Mouse (Mus musculus) small intestine, adult 2 months (tissue): ENCODE data around the gene Rims3. TPM values are rescaled to one million over a fixed set of nuclear protein-coding genes. Genes with fewer than 3 reads are reported as not detected.
A peak's percentile ranks its signal among the peaks of the same experiment; 100 is the strongest.

Experiments
- H3K27ac ChIP-seq: fragments of 200-500 bp; 2 replicates; pipeline ENCODE4 v1.5.1; 2012; ENCODE audit warnings: low read depth, low read length, control low read depth, inconsistent platforms; ENCODE audit not compliant: insufficient read depth
- H3K27me3 ChIP-seq: fragments of 200-500 bp; 2 replicates; pipeline ENCODE4 v1.6.1; 2012; ENCODE audit warnings: mild to moderate bottlenecking, moderate library complexity, low read length, inconsistent platforms; ENCODE audit not compliant: control insufficient read depth, insufficient read depth
- H3K36me3 ChIP-seq: fragments of 200-500 bp; 2 replicates; pipeline ENCODE4 v1.6.1; 2012; ENCODE audit warnings: mild to moderate bottlenecking, low read length, control low read depth, inconsistent platforms; ENCODE audit not compliant: control insufficient read depth, insufficient read depth
- H3K4me1 ChIP-seq: fragments of 200-500 bp; 2 replicates; pipeline ENCODE4 v1.6.1; 2012; ENCODE audit warnings: low read length, inconsistent platforms, mixed read lengths; ENCODE audit not compliant: control insufficient read depth, insufficient read depth, insufficient read length
- H3K4me3 ChIP-seq: fragments of 200-500 bp; 2 replicates; pipeline ENCODE4 v1.5.1; 2012; ENCODE audit warnings: low read depth, mild to moderate bottlenecking, control low read depth, inconsistent platforms, low read length, moderate library complexity
- CTCF ChIP-seq: fragments of 200-500 bp; IDR thresholded peaks from 2 replicates; pipeline ENCODE4 v1.5.1; 2012; ENCODE audit warnings: low read depth, mild to moderate bottlenecking, control low read depth, inconsistent platforms, low read length, moderate library complexity, mixed read lengths; ENCODE audit not compliant: insufficient replicate concordance, insufficient read length; ENCODE audit errors: extremely low read depth
- POLR2A ChIP-seq: fragments of 200-500 bp; IDR thresholded peaks from 2 replicates; pipeline ENCODE4 v1.6.1; 2012; ENCODE audit warnings: low read depth, mild to moderate bottlenecking, control low read depth, inconsistent platforms, low read length, moderate library complexity
- WGBS: fragments of 180-500 bp; shearing (Covaris S2); methylation state at CpG from one replicate; pipeline ENCODE4 v1.1.7; 2018; 5-methylcytosine and 5-hydroxymethylcytosine counted together
- polyA plus RNA-seq: library from polyadenylated mRNA; depleted of rRNA; stranded (reverse); fragments of >200 nt; gene quantifications from 2 replicates; pipeline ENCODE4 v1.2.3, GENCODE M21; 2012

Gene Rims3
- polyA plus RNA-seq, 1 experiment = 0.51 TPM

DNA sequence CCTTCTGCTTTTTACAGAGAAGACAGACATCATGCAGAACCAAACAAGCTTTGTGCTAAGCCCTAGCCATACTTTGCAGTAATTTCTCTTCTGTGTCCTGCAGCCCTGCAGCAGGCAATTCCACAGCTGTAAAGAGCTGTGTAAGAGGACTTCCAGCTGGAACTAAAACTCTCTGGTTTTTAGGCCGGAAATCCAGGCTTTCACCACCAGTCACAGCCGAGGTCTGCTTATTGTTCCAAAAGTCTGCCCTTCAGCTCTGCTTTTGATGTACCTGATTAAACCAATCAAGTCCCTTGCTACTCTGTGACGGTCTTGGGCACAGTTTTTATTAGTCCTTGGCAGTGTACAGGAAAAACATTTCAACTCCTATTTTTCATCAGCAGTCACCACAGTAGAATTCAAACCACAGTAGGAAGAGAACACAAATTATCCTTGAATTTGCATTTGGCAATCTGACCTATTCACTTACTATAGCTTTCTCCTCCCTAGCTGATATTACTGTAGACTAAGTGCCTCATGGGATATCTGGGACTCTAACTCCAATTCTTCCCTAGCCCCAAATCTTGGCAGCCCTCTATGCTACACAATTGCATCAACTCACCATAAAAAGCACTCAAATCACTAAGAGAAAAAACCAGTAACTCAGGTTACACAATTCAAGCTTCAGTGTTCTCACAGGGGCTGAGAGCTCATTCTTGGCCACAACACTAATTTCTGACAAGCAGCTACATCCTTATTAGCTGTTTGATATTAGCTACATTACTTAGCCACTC, 37.4 kb upstream of the Rims3 start:
- 31% methylated on average over 3 of the region's 3 CpGs for WGBS
- TF ChIP-seq CTCF (no peak), POLR2A (no peak)
- H3K36me3 ChIP-seq = no peaks in the 10 kb centered on the region
- H3K27me3 ChIP-seq = no peaks in the 10 kb centered on the region
- peaks cover 6% of the 10 kb centered on the region for H3K4me1 ChIP-seq
- no peak overlapping the region for H3K4me3 ChIP-seq
- no peak overlapping the region for H3K27ac ChIP-seq

DNA sequence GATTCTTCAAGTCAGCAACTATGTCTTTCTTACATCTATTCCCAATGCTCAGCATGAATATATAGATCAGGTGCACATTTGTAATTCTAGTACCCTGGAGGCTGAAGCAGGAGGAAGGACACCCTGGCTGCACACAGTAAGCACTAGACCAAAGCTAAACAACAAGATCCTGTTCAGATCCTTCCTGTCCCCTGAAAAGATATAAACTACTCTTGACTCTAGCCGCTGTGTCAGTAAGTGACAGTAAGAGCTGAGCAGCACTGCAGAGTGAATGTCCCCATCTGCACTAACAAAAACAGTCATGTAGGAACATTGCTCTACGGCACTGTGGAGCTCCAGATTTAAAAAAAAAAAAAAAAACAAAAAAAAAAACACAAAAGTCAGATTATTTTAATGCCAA, 36.7 kb upstream of the Rims3 start:
- no peak overlapping the region for H3K4me3 ChIP-seq
- peaks cover 6% of the 10 kb centered on the region for H3K4me1 ChIP-seq
- TF ChIP-seq CTCF (no peak), POLR2A (no peak)
- WGBS = 77% methylated on average over 2 of the region's 2 CpGs
- H3K36me3 ChIP-seq = no peaks in the 10 kb centered on the region
- no peak overlapping the region for H3K27ac ChIP-seq
- no peaks in the 10 kb centered on the region for H3K27me3 ChIP-seq

DNA sequence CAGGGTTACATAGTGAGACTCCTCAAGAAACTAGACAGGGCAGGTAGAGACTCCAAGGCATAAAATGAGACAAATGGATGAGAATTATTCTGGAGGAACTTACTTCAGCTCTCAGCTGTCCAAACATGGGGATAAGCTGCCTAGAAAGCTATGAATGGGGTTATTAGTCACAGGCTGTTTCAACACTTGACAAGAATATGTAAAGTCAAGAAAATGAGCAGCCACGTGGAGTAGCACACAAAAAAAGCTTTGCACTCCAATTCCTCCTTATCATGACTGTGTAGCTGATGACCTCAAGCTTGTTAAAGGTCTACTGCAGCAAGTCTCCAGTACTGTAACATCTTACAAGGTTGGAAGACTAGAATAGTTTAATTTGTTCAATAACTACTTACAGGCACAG, 35.3 kb upstream of the Rims3 start:
- H3K27me3 ChIP-seq = no peaks in the 10 kb centered on the region
- WGBS = 27% methylated on average over 1 of the region's 1 CpGs

DNA sequence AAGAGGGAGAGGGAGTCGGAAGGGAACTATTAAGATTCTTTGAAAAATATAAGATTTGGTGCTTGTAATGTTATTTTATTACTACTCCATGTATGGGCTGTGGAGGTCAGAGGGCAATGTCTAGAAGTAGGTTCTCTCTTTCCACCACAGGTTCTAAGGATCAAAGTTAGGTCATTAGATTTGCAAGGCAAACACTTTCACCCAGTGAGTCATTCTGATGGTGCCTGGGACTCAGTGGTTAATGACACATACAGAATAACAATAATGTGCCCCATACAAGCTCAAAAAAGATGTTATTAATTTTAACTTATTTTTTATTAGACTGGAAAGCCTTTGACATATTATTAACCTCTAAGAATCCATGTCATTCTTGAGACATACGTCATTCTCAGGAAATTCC, 34.7 kb upstream of the Rims3 start:
- no peaks in the 10 kb centered on the region for H3K27me3 ChIP-seq
- H3K4me1 ChIP-seq = peaks cover 12% of the 10 kb centered on the region
- TF ChIP-seq POLR2A (no peak), CTCF (no peak)
- WGBS = 80% methylated on average over 2 of the region's 2 CpGs
- H3K4me3 ChIP-seq = no peak overlapping the region
- H3K36me3 ChIP-seq = no peaks in the 10 kb centered on the region
- H3K27ac ChIP-seq = peak overlapping the region; percentile 28; the same call in 1 of the 2 replicates

More for the DNA sequence above, 35.3 kb upstream of the Rims3 start:
- H3K27ac ChIP-seq = peak overlapping the region; percentile 28
- H3K4me3 ChIP-seq = no peak overlapping the region
- no peak for TF ChIP-seq POLR2A
- no peak for TF ChIP-seq CTCF
- H3K36me3 ChIP-seq = no peaks in the 10 kb centered on the region
- H3K4me1 ChIP-seq = peaks cover 12% of the 10 kb centered on the region

DNA sequence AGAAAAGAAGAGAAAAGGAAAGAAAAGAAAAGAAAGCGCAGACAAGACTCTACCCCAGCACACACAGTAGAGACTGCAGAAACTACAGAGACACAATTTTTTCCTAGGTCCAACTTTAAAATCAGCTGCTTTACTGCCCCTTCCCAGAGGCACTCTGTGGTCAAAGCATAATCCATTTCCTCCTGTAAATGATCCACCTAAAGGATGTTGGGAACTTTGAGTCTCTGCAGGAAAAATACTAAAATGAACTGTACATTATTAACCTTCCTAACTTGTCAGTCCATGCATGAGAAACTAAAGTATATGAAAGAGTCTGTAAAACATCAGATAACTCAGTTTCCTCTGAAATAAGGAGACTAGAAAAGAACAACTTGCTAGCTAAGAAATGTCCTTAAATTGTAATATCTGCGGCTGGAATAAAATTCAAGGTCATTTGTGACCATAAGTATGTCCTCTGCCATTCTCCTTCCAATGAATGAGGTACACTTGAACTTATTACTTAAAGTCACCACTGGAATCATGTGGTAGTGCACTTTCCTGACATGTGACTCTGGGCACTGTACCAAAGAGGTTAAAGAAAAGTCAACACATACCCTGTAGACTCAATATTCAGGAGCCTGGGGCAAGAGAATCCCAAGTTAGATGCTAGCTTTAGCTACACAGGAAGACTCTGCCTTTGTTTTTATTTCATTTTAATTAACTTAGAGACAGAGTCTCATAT, 32.3 kb upstream of the Rims3 start:
- peaks cover 12% of the 10 kb centered on the region for H3K4me1 ChIP-seq
- 89% methylated on average over 2 of the region's 2 CpGs for WGBS
- no peak overlapping the region for H3K27ac ChIP-seq
- H3K4me3 ChIP-seq = no peak overlapping the region
- no peak for TF ChIP-seq POLR2A
- TF ChIP-seq CTCF = no peak
- H3K27me3 ChIP-seq = no peaks in the 10 kb centered on the region
- H3K36me3 ChIP-seq = no peaks in the 10 kb centered on the region

DNA sequence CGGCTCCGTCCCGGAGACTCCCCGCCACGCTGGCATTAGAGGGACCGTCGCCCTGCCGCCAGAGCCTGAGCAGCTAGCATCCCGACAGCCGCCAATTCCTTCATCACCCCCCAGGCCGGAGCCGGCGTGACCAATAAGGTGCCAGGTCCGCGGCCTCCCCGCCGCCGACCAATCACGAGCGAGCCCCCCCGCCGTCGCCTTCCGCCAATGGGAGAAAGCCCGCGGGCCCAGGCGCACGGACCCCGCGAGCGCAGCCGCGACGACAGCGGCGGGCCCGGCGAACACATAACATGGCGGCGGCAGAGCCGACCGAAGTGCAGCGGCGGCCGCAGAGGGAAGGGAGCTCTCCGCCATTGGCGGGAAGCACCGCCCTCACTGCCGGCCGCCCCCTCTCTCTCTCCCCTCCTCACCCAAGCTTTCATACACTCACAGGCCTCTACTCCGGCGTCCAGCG, 29.5 kb upstream of the Rims3 start:
- H3K27ac ChIP-seq = peak overlapping the region; percentile 99
- no peaks in the 10 kb centered on the region for H3K27me3 ChIP-seq
- peak overlapping the region; percentile 83 for H3K4me3 ChIP-seq
- under 1% methylated on average over 52 of the region's 53 CpGs for WGBS
- peak; percentile 84; the same call in 1 of the 2 replicates for TF ChIP-seq POLR2A
- TF ChIP-seq CTCF = no peak
- peaks cover 5% of the 10 kb centered on the region; the same call in 1 of the 2 replicates for H3K4me1 ChIP-seq
- no peaks in the 10 kb centered on the region for H3K36me3 ChIP-seq
